Mouse (Mus musculus) neural tube, embryonic 13.5 days (tissue): Measurements from ENCODE around the gene Jmy. TPM values are rescaled to one million over a fixed set of nuclear protein-coding genes. Genes with fewer than 3 reads are reported as not detected.

Experiments
- ATAC-seq: fragments of 200-750 bp; cut with Nextera tagmentation; 2 replicates; pipeline ENCODE4 v1.8.0; 2017; ENCODE audit warnings: low read depth, mild to moderate bottlenecking, moderate TSS enrichment, moderate library complexity
- H3K27ac ChIP-seq: fragments of 300-500 bp; sonication (generic); replicated peaks from 2 replicates; pipeline ENCODE4 v1.5.1; 2015; ENCODE audit warnings: moderate library complexity, mild to moderate bottlenecking, inconsistent platforms
- H3K27me3 ChIP-seq: fragments of 300-500 bp; sonication (generic); 2 replicates; pipeline ENCODE4 v1.6.1; 2015; ENCODE audit warnings: mild to moderate bottlenecking, inconsistent platforms
- H3K36me3 ChIP-seq: fragments of 300-500 bp; sonication (generic); 2 replicates; pipeline ENCODE4 v1.6.1; 2015; ENCODE audit warnings: mild to moderate bottlenecking, inconsistent platforms
- H3K4me1 ChIP-seq: fragments of 300-500 bp; sonication (generic); replicated peaks from 2 replicates; pipeline ENCODE4 v1.6.1; 2015; ENCODE audit warnings: inconsistent platforms
- H3K4me2 ChIP-seq: fragments of 300-500 bp; sonication (generic); 2 replicates; pipeline ENCODE4 v1.6.1; 2015; ENCODE audit warnings: inconsistent platforms, mild to moderate bottlenecking, moderate library complexity
- H3K4me3 ChIP-seq: fragments of 300-500 bp; sonication (generic); 2 replicates; pipeline ENCODE4 v1.5.1; 2015; ENCODE audit warnings: mild to moderate bottlenecking, inconsistent platforms
- H3K9ac ChIP-seq: fragments of 300-500 bp; sonication (generic); 2 replicates; pipeline ENCODE4 v1.6.1; 2015; ENCODE audit warnings: moderate library complexity, mild to moderate bottlenecking, inconsistent platforms
- H3K9me3 ChIP-seq: fragments of 300-500 bp; sonication (generic); 2 replicates; pipeline ENCODE4 v1.6.1; 2016; ENCODE audit warnings: inconsistent platforms
- WGBS: fragments of 180-500 bp; shearing (Covaris S2); methylation state at CpG from one replicate; pipeline ENCODE4 v1.1.7; 2015; 5-methylcytosine and 5-hydroxymethylcytosine counted together
- polyA plus RNA-seq: library from polyadenylated mRNA; unstranded; fragments of >200 nt; fragmentation: Nextera tagmentation; extraction: Ambion mirVana; gene quantifications from 2 replicates; pipeline ENCODE4 v1.2.1, GENCODE M21; 2015

Gene Jmy
- polyA plus RNA-seq, 1 experiment from 2014 or later, result 6.1 TPM

DNA sequence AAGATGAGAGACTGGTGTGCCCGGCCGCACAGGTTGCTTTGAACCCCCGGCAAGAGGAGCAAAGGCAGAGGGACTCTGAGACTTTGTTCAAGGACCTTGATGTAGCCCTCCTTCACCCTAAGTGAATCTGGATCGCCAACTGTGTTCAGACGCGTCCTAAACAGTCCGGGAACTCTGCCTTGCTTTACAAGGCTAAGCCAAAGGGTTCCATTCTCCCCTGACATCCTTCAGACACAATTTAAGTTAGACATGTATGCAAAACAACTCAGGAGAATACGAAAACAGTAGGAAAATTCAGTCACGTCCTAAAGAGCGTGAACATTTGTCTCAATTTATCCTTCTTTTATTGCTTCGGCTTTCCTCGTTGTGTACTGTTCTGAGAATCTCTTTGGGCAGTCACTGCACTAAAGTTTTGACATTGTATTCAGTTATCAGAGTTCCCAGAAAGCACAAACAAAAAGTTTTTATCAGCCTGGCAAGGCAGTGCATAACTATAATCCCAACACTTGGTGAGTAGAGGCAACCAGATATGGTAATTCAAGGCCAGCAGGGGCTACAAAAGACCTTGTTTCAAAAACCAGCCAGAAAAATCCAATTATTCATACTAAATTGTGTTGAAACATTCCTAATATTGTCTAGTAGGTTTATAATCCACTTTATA, 495 bp upstream of the Jmy start:
- WGBS, result 8% methylated on average over 12 of the region's 12 CpGs
- no peaks in the 10 kb centered on the region for H3K36me3 ChIP-seq
- peak overlapping the region; percentile 99 for H3K4me3 ChIP-seq
- no peak for ATAC-seq
- peak overlapping the region; percentile 96 for H3K9ac ChIP-seq
- no peaks in the 10 kb centered on the region for H3K9me3 ChIP-seq
- peak overlapping the region; percentile 92 for H3K4me2 ChIP-seq
- H3K4me1 ChIP-seq, result peaks cover 33% of the 10 kb centered on the region
- peak overlapping the region; percentile 96 for H3K27ac ChIP-seq
- H3K27me3 ChIP-seq, result no peaks in the 10 kb centered on the region

DNA sequence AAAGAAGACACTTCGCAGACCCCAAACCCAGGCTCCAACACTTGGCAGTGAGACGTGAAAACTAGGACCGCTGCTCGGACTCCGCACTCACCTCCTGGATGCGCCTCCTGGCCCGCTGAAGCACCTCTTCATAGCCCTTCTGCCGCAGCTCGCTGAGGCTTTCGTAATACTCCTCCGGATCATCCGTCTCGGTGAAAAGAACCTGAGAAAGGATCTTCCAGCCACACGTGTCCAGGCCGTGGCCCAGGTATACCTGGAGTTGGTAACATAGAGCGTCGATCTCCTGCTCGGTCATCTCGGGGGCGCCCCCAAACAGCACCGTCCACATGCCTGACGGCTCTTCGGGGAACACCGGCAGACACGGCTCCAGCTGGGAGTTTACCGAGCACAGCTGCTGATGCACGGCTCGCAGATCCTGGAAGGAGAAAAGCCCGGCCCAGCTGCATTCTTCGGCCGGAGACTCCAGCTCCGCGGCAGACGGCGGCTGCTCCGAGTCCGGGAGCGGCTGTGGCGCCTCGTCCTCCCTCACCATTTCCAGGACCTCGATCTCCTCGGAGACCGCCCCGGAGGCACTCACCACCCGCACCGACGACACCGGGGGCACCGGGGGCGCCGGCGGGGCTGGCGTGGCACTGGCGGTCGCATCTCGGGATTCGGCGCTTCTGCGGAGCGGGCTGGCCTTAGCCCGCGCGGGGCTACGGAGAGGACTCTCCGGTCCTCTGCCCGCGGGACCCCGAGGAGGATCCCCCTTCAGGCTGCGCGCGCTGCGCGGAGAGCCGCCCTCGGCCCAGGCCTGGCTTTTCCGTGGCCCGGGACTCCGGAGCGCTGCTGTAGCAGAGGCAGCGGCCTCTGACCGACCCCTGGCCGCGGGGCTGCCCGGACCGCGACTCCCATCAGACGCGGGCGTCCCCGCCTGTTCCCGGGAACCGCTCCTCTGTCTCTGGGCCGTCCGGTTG, 1.1 kb downstream of the Jmy start:
- peak overlapping the region; percentile 96 for H3K27ac ChIP-seq
- peak overlapping the region; percentile 99 for H3K4me3 ChIP-seq
- H3K9me3 ChIP-seq, result no peaks in the 10 kb centered on the region
- peaks cover 46% of the 10 kb centered on the region for H3K4me1 ChIP-seq
- peak overlapping the region; percentile 96 for H3K9ac ChIP-seq
- H3K4me2 ChIP-seq, result peak overlapping the region; percentile 92
- H3K36me3 ChIP-seq, result no peaks in the 10 kb centered on the region
- under 1% methylated on average over 94 of the region's 94 CpGs for WGBS
- H3K27me3 ChIP-seq, result no peaks in the 10 kb centered on the region
- ATAC-seq, result peak; percentile 55

DNA sequence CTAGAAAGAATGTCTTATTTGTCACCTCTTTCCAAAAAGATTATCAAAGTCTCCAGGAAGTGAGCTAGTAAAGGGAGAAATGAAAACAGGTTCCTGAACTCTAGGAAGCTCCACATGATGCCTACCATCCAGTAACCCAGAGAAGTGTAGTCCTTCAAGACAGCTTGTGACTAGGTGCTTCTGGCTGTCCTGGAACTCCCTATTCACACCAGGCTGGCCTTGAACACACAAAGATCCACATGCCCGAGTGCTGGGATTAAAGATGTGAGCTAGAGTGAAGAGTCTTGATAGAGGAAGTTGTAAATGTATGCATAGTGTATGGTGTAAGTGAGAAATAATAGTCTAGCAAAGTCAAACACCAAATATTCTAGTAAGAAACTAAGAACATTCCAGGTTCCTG, 2.6 kb downstream of the Jmy start:
- Histone ChIP-seq H3K36me3 (no peaks in the 10 kb centered on the region), H3K4me3 (peak overlapping the region; percentile 99), H3K4me2 (peak overlapping the region; percentile 92), H3K27me3 (no peaks in the 10 kb centered on the region), H3K9ac (peak overlapping the region; percentile 59), H3K9me3 (no peaks in the 10 kb centered on the region), H3K27ac (no peak overlapping the region), H3K4me1 (peaks cover 47% of the 10 kb centered on the region)
- 14% methylated on average over 1 of the region's 1 CpGs for WGBS
- ATAC-seq, result no peak

DNA sequence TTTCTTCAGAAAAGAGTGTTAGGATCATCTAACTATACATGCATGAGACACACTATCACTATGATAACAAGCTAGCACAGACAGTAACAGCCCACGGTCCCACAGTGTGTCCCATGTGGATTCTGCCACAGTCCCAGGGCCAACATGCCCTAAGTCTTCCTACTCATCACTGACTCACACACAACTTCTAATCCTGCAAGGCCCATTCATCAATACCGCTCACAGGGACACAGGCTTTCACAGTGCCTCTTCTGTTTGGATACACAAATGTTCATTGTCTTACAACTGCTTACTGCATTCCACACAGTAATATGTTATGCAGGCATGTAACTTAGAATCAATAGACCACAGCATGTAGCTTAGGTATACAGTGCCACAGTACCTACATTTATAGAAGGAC, 11.1 kb downstream of the Jmy start:
- Histone ChIP-seq H3K9ac (no peak overlapping the region), H3K4me1 (peaks cover 1% of the 10 kb centered on the region; the same call in 1 of the 2 replicates), H3K36me3 (peaks cover 10% of the 10 kb centered on the region), H3K27ac (no peak overlapping the region), H3K4me2 (no peak overlapping the region), H3K27me3 (no peaks in the 10 kb centered on the region), H3K9me3 (no peaks in the 10 kb centered on the region), H3K4me3 (no peak overlapping the region)
- peak; percentile 40; the same call in 1 of the 2 replicates for ATAC-seq
- 59% methylated on average over 2 of the region's 2 CpGs for WGBS

DNA sequence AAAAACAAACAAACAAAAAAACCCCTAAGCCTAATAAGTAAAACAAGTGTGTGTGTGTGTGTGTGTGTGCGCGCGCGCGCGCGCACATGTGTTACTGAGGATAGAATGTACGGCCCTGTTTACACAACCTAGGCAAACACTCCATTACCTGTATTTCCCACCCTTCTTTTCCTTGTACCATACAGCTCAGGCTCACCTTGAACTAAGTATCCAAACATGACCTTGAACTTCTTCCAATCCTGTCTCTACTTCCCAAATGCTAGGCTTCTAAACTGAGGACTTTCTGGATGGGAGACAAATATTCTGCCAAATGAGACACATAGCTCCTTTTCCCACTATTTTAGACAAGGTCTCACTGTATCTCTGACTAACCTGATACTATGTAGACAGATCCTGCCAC, 11.9 kb downstream of the Jmy start:
- peaks cover 11% of the 10 kb centered on the region for H3K36me3 ChIP-seq
- no peak for ATAC-seq
- no peaks in the 10 kb centered on the region; the same call in 1 of the 2 replicates for H3K4me1 ChIP-seq
- H3K9me3 ChIP-seq, result no peaks in the 10 kb centered on the region
- H3K9ac ChIP-seq, result no peak overlapping the region
- no peaks in the 10 kb centered on the region for H3K27me3 ChIP-seq
- H3K4me3 ChIP-seq, result no peak overlapping the region
- no peak overlapping the region for H3K27ac ChIP-seq
- 99% methylated on average over 8 of the region's 8 CpGs for WGBS
- H3K4me2 ChIP-seq, result no peak overlapping the region

DNA sequence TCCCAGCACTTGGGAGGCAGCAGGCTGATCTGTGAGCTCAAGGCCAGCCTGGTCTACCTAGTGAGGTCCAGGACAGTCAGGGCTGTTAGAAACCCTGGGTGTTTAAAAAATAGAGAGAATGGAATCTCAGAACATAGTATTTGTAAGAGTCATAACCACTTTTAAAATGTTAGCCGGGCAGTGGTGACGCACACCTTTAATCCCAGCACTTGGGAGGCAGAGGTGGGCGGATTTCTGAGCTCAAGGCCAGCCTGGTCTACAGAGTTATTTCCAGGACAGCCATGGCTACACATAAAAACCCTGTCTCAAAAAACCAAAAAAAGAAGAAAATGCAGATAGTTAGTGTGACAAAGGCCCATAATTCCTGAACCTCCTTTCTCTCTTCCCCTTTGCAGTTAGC, 15.3 kb downstream of the Jmy start:
- no peak for ATAC-seq
- no peak overlapping the region for H3K4me2 ChIP-seq
- H3K4me1 ChIP-seq, result no peaks in the 10 kb centered on the region; the same call in 1 of the 2 replicates
- H3K27ac ChIP-seq, result no peak overlapping the region
- H3K4me3 ChIP-seq, result no peak overlapping the region
- WGBS, result 96% methylated on average over 3 of the region's 3 CpGs
- no peak overlapping the region for H3K9ac ChIP-seq
- no peaks in the 10 kb centered on the region for H3K27me3 ChIP-seq
- H3K36me3 ChIP-seq, result peaks cover 18% of the 10 kb centered on the region; the same call in 1 of the 2 replicates
- H3K9me3 ChIP-seq, result no peaks in the 10 kb centered on the region

DNA sequence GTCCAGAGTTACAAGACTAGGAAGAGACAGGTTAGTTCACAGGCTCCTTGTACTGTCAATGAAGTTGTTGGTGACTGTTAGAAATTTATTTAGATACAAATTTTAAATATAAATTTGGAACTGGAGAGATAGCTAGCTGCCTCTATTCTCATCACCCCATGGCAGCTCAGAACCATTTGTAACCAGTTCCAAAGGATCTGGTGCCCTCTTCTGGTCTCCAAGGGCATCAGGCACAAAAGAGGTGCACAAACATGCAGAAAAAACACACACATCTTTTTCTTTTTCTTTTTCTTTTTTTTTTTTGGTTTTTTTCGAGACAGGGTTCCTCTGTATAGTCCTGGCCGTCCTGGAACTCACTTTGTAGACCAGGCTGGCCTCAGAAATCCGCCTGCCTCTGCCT, 18.5 kb downstream of the Jmy start:
- Histone ChIP-seq H3K9me3 (no peaks in the 10 kb centered on the region), H3K4me1 (no peaks in the 10 kb centered on the region), H3K4me3 (no peak overlapping the region), H3K36me3 (peaks cover 18% of the 10 kb centered on the region; the same call in 1 of the 2 replicates), H3K27ac (no peak overlapping the region), H3K4me2 (no peak overlapping the region), H3K27me3 (no peaks in the 10 kb centered on the region), H3K9ac (no peak overlapping the region)
- 98% methylated on average over 3 of the region's 3 CpGs for WGBS
- ATAC-seq, result no peak

DNA sequence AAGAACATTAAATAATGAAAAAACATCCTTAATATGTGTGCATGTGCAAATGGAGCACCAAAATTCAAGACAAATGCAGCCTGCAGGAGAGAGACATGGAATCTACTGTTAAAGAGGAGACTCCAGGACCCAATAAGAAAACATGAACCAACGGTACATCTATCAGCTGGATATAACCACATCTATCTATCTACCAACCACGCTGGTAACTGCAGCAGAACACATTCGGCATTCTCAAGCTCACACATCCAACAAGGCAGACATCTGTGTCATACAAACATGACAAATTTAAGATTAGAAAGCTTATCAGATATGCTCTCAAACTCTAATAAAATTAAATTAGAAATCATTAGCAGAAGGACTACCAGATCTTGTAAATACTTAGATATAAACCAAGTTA, 21.3 kb downstream of the Jmy start:
- Histone ChIP-seq H3K27me3 (no peaks in the 10 kb centered on the region), H3K9me3 (no peaks in the 10 kb centered on the region), H3K4me3 (no peak overlapping the region), H3K27ac (no peak overlapping the region), H3K4me2 (no peak overlapping the region), H3K9ac (no peak overlapping the region), H3K4me1 (no peaks in the 10 kb centered on the region), H3K36me3 (peaks cover 28% of the 10 kb centered on the region)
- ATAC-seq, result no peak
- 95% methylated on average over 3 of the region's 3 CpGs for WGBS

DNA sequence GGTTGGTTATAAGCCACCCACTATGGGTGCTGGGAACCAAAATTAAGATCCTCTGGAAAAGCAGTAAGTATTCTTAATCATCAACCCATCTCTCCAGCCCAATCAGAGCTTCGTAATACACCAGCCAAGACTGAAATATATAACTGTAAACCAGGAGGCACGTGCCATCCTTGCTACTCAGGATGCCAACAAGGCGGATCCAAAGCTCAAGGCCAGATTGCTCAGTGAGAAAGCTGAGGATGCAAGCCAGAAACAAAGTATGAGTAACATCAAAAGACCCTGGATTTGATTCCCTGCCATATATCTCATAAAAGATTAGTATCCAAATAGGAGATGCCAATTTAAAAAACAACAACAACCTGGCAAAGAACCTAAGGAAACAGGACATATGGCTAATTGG, 31.3 kb downstream of the Jmy start:
- H3K27ac ChIP-seq, result no peak overlapping the region
- H3K36me3 ChIP-seq, result peaks cover 29% of the 10 kb centered on the region
- H3K4me2 ChIP-seq, result no peak overlapping the region
- H3K4me1 ChIP-seq, result no peaks in the 10 kb centered on the region
- no peak overlapping the region for H3K9ac ChIP-seq
- WGBS, result 97% methylated on average over 3 of the region's 3 CpGs
- H3K9me3 ChIP-seq, result no peaks in the 10 kb centered on the region
- no peak for ATAC-seq
- H3K4me3 ChIP-seq, result no peak overlapping the region
- no peaks in the 10 kb centered on the region for H3K27me3 ChIP-seq

DNA sequence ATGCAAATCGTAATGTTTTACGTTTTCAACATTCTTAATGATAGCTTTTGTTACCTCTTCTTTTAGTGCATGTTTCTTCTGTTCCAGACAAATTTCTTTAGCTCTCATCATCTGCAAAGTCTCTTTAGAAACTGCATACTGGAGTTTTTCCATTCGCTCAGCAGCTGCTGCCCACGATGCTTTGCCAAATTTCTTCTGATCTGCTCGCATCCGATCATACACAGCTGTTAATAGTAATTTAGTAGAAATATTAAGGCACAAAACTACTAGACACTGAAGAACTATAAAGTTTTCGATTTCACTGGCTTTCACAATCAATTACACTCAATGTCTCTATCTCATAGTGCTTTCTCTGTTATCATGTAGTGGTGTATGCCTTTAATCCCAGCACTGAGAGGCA, 40.0 kb downstream of the Jmy start:
- Histone ChIP-seq H3K4me1 (no peaks in the 10 kb centered on the region), H3K27ac (no peak overlapping the region), H3K36me3 (peaks cover 40% of the 10 kb centered on the region), H3K9ac (no peak overlapping the region), H3K27me3 (no peaks in the 10 kb centered on the region), H3K9me3 (no peaks in the 10 kb centered on the region), H3K4me3 (no peak overlapping the region), H3K4me2 (no peak overlapping the region)
- WGBS, result 96% methylated on average over 7 of the region's 7 CpGs
- ATAC-seq, result no peak

DNA sequence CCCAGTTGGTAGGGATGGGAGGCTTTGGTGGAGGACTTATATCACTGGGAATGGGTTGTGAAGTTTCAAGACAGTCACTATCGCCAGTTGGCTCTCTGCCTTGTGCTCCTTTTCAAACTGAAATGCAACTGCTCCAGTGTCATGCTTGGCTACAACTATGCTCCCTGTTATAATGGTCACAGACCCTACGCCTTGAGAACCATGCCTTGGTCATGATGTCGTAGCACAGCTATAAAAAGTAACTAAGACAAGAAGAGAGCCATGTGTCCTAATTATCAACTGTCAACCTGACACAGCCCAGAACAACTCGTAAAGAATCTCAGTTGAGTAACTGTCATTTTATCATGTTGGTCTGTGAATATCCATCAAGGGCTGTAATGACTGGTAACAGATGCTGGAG, 41.0 kb downstream of the Jmy start:
- H3K27ac ChIP-seq, result no peak overlapping the region
- ATAC-seq, result no peak
- no peaks in the 10 kb centered on the region for H3K9me3 ChIP-seq
- 94% methylated on average over 4 of the region's 4 CpGs for WGBS
- peaks cover 38% of the 10 kb centered on the region for H3K36me3 ChIP-seq
- H3K27me3 ChIP-seq, result no peaks in the 10 kb centered on the region
- no peaks in the 10 kb centered on the region for H3K4me1 ChIP-seq
- H3K4me2 ChIP-seq, result no peak overlapping the region
- no peak overlapping the region for H3K9ac ChIP-seq
- H3K4me3 ChIP-seq, result no peak overlapping the region

DNA sequence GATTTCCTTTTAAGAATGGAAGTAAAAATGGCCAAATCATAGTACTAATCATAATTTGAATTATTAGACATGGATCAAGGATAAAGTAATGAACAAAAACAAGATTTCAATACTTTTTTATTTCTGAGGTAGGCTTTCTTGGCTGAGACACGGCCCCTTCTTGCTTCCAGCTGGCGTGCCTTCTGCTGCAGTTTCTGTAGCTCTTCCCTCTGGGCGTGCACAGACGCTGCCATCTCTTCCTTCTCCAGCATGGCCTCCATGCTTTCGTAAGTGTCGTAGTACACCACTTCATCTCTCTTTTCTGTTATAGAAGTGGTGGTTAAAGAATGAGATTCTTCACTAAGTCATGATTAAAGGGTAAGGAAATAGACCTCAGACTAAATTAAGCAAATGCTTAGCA, 46.3 kb downstream of the Jmy start:
- Histone ChIP-seq H3K9ac (no peak overlapping the region), H3K27me3 (no peaks in the 10 kb centered on the region), H3K36me3 (peaks cover 49% of the 10 kb centered on the region), H3K4me2 (no peak overlapping the region), H3K4me1 (no peaks in the 10 kb centered on the region), H3K27ac (no peak overlapping the region), H3K9me3 (no peaks in the 10 kb centered on the region), H3K4me3 (no peak overlapping the region)
- no peak for ATAC-seq
- 83% methylated on average over 6 of the region's 6 CpGs for WGBS
